In the genomic region with DNA sequence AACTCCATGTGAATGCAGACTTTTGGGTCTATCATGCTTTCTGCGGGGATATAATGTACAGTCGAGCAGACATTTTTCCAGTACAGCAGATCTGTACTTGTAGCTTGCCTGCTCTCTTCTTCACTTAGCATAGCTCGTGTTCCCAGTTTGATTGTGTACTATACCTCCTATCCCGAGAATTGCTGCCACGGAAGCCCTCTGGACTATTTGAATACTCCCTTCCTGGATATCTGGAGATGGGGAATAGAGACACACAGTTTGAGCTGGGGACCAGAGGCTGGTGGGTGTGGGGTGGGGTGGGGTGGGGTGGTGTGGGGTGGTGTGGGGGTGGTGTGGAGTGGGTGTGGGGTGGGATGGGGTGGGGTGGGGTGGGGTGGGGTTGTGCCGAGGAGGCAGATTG, we compare ENCODE assay signal across 17 mouse cellular contexts.
"Had no signal": no experiment of that assay in that cellular context is flagged by ENCODE, and none has a peak within 500 bp of the region (broad histone marks: within the 10 kb centered on the region; RNA-seq: fewer than 3 reads in every experiment).

No protein-coding gene starts in this region.

- H3K4me3 ChIP-seq: liver, embryonic 15.5 days; lung, embryonic 15.5 days; megakaryocyte, embryonic 14.5 days; midbrain, embryonic 12.5 days; midbrain, embryonic 15.5 days; neural tube, embryonic 12.5 days; stomach, embryonic 15.5 days had no signal

- ATAC-seq: liver, postnatal 0 days; lung, postnatal 0 days; midbrain, embryonic 15.5 days had no signal

- H3K27ac ChIP-seq: liver, embryonic 15.5 days; lung, embryonic 15.5 days; macrophage; midbrain, embryonic 12.5 days; midbrain, embryonic 15.5 days; neural tube, embryonic 12.5 days; stomach, embryonic 15.5 days; stomach, postnatal 0 days had no signal

- H3K9me3 ChIP-seq: liver, embryonic 15.5 days; lung, embryonic 15.5 days; megakaryocyte, embryonic 14.5 days; midbrain, embryonic 12.5 days; midbrain, embryonic 15.5 days; neural tube, embryonic 12.5 days; stomach, embryonic 15.5 days had no signal

- H3K9ac ChIP-seq: liver, embryonic 15.5 days; liver, postnatal 0 days; lung, embryonic 15.5 days; midbrain, embryonic 12.5 days; midbrain, embryonic 15.5 days; neural tube, embryonic 12.5 days; stomach, embryonic 15.5 days had no signal

- DNase-seq: liver, postnatal 0 days; lung, adult 2 months; lung, postnatal 14 days; lung, postnatal 36 days; right cerebral cortex, postnatal 14 days; thymus, adult 2 months; thymus, postnatal 25 days had no signal

- H3K4me2 ChIP-seq: liver, embryonic 15.5 days; lung, embryonic 15.5 days; midbrain, embryonic 12.5 days; midbrain, embryonic 15.5 days; neural tube, embryonic 12.5 days; stomach, embryonic 15.5 days had no signal

- H3K36me3 ChIP-seq: liver, embryonic 15.5 days; lung, embryonic 15.5 days; midbrain, embryonic 12.5 days; midbrain, embryonic 15.5 days; neural tube, embryonic 12.5 days; stomach, embryonic 15.5 days had no signal

- H3K27me3 ChIP-seq: liver, embryonic 15.5 days; lung, embryonic 15.5 days; megakaryocyte, embryonic 14.5 days; midbrain, embryonic 12.5 days; midbrain, embryonic 15.5 days; neural tube, embryonic 12.5 days; stomach, embryonic 15.5 days had no signal

- H3K4me1 ChIP-seq: liver, embryonic 15.5 days; lung, embryonic 15.5 days; megakaryocyte, embryonic 14.5 days; midbrain, embryonic 15.5 days; neural tube, embryonic 12.5 days; stomach, embryonic 15.5 days had no signal
